Mouse (Mus musculus) myocyte (in vitro differentiated cells): ENCODE results near the gene Il1rl1. TPM values are rescaled to one million over a fixed set of nuclear protein-coding genes. Genes with fewer than 3 reads are reported as not detected.

Experiments used
- H3K27me3 ChIP-seq: one replicate; pipeline ENCODE4 v1.6.1; 2011; ENCODE audit not compliant: control insufficient read depth, insufficient read depth, insufficient read length
- H3K36me3 ChIP-seq: one replicate; pipeline ENCODE4 v1.6.1; 2011; ENCODE audit not compliant: control insufficient read depth, insufficient read depth
- H3K4me2 ChIP-seq: one replicate; pipeline ENCODE4 v1.6.1; 2011; ENCODE audit warnings: low read depth, control low read depth
- H3K4me3 ChIP-seq: one replicate; pipeline ENCODE4 v1.5.1; 2011; ENCODE audit warnings: mild to moderate bottlenecking, control low read depth, moderate library complexity
- H3K79me2 ChIP-seq: one replicate; pipeline ENCODE4 v1.6.1; 2011; ENCODE audit not compliant: control insufficient read depth, insufficient read depth
- H3ac ChIP-seq: one replicate; pipeline ENCODE4 v1.6.1; 2011; ENCODE audit not compliant: control insufficient read depth, insufficient read length
- CEBPB ChIP-seq: IDR thresholded peaks from 2 replicates; pipeline ENCODE4 v1.6.1; 2011; ENCODE audit warnings: mild to moderate bottlenecking, moderate library complexity; ENCODE audit not compliant: poor library complexity, insufficient read depth, severe bottlenecking
- E2F4 ChIP-seq: IDR thresholded peaks from one replicate; pipeline ENCODE4 v1.6.1; 2011; ENCODE audit warnings: mild to moderate bottlenecking, control low read depth, moderate library complexity; ENCODE audit not compliant: insufficient read depth
- MAX ChIP-seq: IDR thresholded peaks from one replicate; pipeline ENCODE4 v1.6.1; 2011; ENCODE audit warnings: low read depth, mild to moderate bottlenecking, control low read depth
- MYOD1 ChIP-seq, 3 experiments: IDR thresholded peaks; one replicate each; pipeline ENCODE4 v1.6.1; 2011; ENCODE audit warnings: control low read depth in 2 of 3, low read depth in 2 of 3, mild to moderate bottlenecking in 2 of 3, moderate library complexity in 1 of 3; ENCODE audit not compliant: insufficient read length in 2 of 3, control insufficient read depth in 1 of 3
- MYOG ChIP-seq, 3 experiments: IDR thresholded peaks; one replicate each; pipeline ENCODE4 v1.6.1; 2011; ENCODE audit warnings: control low read depth in 2 of 3, low read depth in 2 of 3, mild to moderate bottlenecking in 2 of 3; ENCODE audit not compliant: insufficient read length in 2 of 3, control insufficient read depth in 1 of 3, insufficient read depth in 1 of 3
- POLR2A ChIP-seq: IDR thresholded peaks from one replicate; pipeline ENCODE4 v1.6.1; 2011; ENCODE audit warnings: low read depth, mild to moderate bottlenecking, control low read depth, moderate library complexity; ENCODE audit not compliant: insufficient read length
- POLR2AphosphoS2 ChIP-seq: IDR thresholded peaks from one replicate; pipeline ENCODE4 v1.6.1; 2011; ENCODE audit warnings: low read depth, control low read depth; ENCODE audit not compliant: insufficient read length
- REST ChIP-seq: IDR thresholded peaks from one replicate; pipeline ENCODE4 v1.6.1; 2011; ENCODE audit warnings: mild to moderate bottlenecking, control low read depth, moderate library complexity; ENCODE audit not compliant: insufficient read depth, insufficient read length
- SRF ChIP-seq: IDR thresholded peaks from one replicate; pipeline ENCODE4 v1.6.1; 2011; ENCODE audit warnings: low read depth; ENCODE audit not compliant: control insufficient read depth, insufficient read length
- TCF12 ChIP-seq: IDR thresholded peaks from one replicate; pipeline ENCODE4 v1.6.1; 2011; ENCODE audit warnings: mild to moderate bottlenecking, control low read depth; ENCODE audit not compliant: poor library complexity, insufficient read depth, severe bottlenecking
- TCF3 ChIP-seq: IDR thresholded peaks from one replicate; pipeline ENCODE4 v1.6.1; 2011; ENCODE audit warnings: low read depth, control low read depth; ENCODE audit not compliant: insufficient read length
- USF1 ChIP-seq: IDR thresholded peaks from one replicate; pipeline ENCODE4 v1.6.1; 2011; ENCODE audit warnings: low read depth, mild to moderate bottlenecking, control low read depth, moderate library complexity
- polyA plus RNA-seq: library from polyadenylated mRNA; unstranded; fragments of >200 nt; fragmentation: generic; extraction: Trizol; gene quantifications from one replicate; pipeline ENCODE4 v1.2.1, GENCODE M21; 2012; ENCODE audit warnings: missing spikeins

The Il1rl1 gene
- polyA plus RNA-seq, 1 experiment: 0.10 TPM

DNA sequence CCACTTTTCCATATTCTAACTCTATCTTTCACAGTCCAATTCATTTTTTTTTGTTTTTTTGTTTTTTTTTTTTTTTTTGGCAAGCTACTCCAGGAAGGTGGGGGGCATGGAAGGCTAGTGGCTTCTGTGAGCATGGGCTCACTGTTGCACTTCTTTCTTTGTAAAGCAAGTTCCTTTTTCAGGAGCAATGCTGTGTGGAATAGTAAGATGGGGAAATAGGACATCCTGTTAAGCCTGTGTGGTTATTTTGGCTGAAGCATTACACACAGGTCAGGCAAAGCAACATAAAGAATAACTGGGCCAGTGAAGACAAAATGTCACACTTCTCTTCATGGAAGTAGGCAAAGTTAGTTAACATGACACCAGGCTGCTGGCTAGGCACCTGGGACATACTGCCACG lies 19.5 kb upstream of the Il1rl1 start:
- no peak overlapping the region for H3K4me2 ChIP-seq
- no peak overlapping the region for H3K4me3 ChIP-seq
- H3K27me3 ChIP-seq: no peaks in the 10 kb centered on the region
- H3ac ChIP-seq: no peak overlapping the region
- no peak for TF ChIP-seq SRF
- TF ChIP-seq TCF3: no peak
- TF ChIP-seq TCF12: no peak
- H3K36me3 ChIP-seq: no peaks in the 10 kb centered on the region
- H3K79me2 ChIP-seq: no peaks in the 10 kb centered on the region

DNA sequence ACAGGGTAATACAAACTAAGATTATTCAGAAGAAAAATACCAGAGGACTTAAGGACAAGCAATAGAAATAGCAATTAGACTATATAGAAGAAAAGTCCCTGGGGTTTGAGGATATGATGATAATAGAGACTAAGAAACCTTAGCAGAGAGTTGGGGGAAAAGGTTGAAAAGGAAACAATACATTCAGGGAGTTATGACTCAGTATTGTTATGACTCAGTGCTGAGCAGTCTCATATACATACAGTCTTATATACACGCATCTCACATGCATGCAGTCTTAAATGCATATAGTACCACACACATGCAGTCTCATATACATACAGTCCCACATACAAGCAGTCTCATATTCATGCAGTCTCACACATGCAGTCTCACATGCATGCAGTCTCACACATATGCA lies 16.3 kb upstream of the Il1rl1 start:
- Histone ChIP-seq H3ac (no peak overlapping the region), H3K4me3 (no peak overlapping the region), H3K27me3 (no peaks in the 10 kb centered on the region), H3K36me3 (no peaks in the 10 kb centered on the region), H3K4me2 (no peak overlapping the region), H3K79me2 (no peaks in the 10 kb centered on the region)
- TF ChIP-seq TCF3: no peak
- TF ChIP-seq MYOG (IDR thresholded peaks at IDR 0.05; ENCODE audit: control insufficient read depth in 1 of 3, insufficient read depth in 1 of 3, insufficient read length in 2 of 3, low read depth in 2 of 3): no peak
- no peak for TF ChIP-seq MAX
- no peak for TF ChIP-seq REST
- no peak for TF ChIP-seq POLR2A
- no peak for TF ChIP-seq MYOD1 (IDR thresholded peaks at IDR 0.05; ENCODE audit: control insufficient read depth in 1 of 3, insufficient read length in 2 of 3, low read depth in 2 of 3)
- TF ChIP-seq POLR2AphosphoS2: no peak
- no peak for TF ChIP-seq E2F4
- no peak for TF ChIP-seq TCF12
- no peak for TF ChIP-seq SRF
- TF ChIP-seq USF1: no peak
- no peak for TF ChIP-seq CEBPB

DNA sequence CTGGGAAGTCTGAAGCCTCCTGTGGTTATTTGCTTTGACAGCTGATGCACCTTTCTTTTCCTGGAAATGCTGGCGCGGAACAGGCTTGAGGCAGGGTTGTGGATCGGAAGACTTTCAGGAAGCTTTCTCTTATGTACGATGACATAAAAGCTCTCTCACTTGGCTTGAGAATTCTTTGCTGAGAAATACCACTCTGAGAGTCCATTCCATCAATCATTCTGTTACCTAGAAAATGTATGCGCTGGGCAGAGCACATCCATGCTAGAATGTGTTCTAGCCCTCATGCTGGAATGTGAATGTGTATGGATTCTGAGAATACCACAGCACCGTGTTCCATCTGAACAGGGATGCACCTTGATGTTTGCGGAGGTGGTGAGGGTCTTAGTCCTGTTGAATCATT lies 15.1 kb upstream of the Il1rl1 start:
- Histone ChIP-seq H3K27me3 (no peaks in the 10 kb centered on the region), H3K36me3 (no peaks in the 10 kb centered on the region), H3ac (no peak overlapping the region), H3K79me2 (no peaks in the 10 kb centered on the region), H3K4me3 (no peak overlapping the region), H3K4me2 (no peak overlapping the region)
- TF ChIP-seq MYOD1 (IDR thresholded peaks at IDR 0.05; ENCODE audit: control insufficient read depth in 1 of 3, insufficient read length in 2 of 3, low read depth in 2 of 3): no peak
- no peak for TF ChIP-seq TCF12
- TF ChIP-seq MYOG (IDR thresholded peaks at IDR 0.05; ENCODE audit: control insufficient read depth in 1 of 3, insufficient read depth in 1 of 3, insufficient read length in 2 of 3, low read depth in 2 of 3): no peak
- TF ChIP-seq POLR2AphosphoS2: no peak
- TF ChIP-seq USF1: no peak
- TF ChIP-seq CEBPB: no peak
- TF ChIP-seq REST: no peak
- TF ChIP-seq TCF3: no peak
- no peak for TF ChIP-seq E2F4
- TF ChIP-seq POLR2A: no peak
- no peak for TF ChIP-seq SRF
- no peak for TF ChIP-seq MAX

DNA sequence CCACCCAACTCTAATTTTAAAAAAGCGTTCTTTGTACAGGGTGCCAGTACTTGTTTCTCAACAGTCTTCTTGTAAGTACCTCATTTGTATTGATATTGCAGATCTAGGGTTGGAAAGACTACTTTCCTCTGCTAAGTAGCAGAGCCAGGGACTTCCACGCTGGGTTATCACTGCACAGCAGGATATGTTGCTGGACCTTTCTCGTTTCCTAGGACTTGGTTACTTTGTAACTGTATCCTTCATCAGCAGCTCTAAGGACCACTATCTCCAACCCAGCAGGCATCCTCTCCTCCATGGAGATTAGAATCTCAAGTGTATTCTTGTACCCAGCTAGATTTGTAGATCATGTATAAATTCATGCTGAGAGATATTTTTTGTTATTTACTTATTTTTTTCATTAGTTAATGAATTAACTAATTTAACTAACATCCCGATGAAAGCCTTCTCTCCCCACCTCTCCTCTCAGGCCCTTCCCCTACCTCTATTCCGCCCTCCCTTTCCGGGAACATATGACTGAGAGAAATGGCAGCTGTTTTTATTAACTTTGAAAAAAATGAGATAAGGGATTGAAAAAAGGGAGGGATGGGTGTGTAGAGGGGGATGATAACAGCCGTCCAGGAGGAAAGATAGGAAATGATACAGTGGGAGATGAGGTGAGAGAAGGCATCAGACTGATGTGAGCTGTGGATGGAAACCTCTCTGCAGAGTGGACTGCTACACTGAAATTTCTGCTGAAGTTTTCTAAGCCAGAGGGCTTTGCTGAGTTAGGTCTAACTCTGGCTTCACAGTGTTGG lies 14.3 kb upstream of the Il1rl1 start:
- Histone ChIP-seq H3K4me3 (no peak overlapping the region), H3K79me2 (no peaks in the 10 kb centered on the region), H3ac (no peak overlapping the region), H3K36me3 (no peaks in the 10 kb centered on the region), H3K4me2 (no peak overlapping the region), H3K27me3 (no peaks in the 10 kb centered on the region)
- TF ChIP-seq MYOG (IDR thresholded peaks at IDR 0.05; ENCODE audit: control insufficient read depth in 1 of 3, insufficient read depth in 1 of 3, insufficient read length in 2 of 3, low read depth in 2 of 3) (no peak), MYOD1 (IDR thresholded peaks at IDR 0.05; ENCODE audit: control insufficient read depth in 1 of 3, insufficient read length in 2 of 3, low read depth in 2 of 3) (no peak), POLR2A (no peak), TCF12 (no peak), E2F4 (no peak)

DNA sequence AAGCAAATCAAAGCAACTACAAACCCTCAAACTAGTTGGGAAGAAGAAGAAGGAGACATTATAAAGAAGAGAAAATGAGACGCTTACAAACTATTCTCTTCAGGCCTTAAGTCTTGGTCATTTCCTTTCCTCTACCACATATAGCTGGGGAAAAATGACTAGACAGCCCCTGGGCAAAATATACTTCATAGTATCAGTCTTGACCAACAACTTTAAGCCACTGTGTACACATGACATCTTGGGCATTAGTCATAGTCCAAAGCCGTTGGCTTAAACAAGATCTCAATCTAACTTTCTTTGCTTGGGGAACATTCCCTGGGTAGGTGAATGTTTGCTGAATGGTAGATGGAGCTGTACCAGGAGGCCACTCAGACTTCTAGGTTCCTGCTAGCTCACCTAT lies 12.3 kb upstream of the Il1rl1 start:
- no peak for TF ChIP-seq POLR2AphosphoS2
- TF ChIP-seq MAX: no peak
- TF ChIP-seq POLR2A: no peak
- no peak for TF ChIP-seq TCF12
- no peak for TF ChIP-seq REST
- no peak for TF ChIP-seq MYOG (IDR thresholded peaks at IDR 0.05; ENCODE audit: control insufficient read depth in 1 of 3, insufficient read depth in 1 of 3, insufficient read length in 2 of 3, low read depth in 2 of 3)
- no peak for TF ChIP-seq CEBPB
- no peak for TF ChIP-seq SRF
- no peak for TF ChIP-seq E2F4
- no peak for TF ChIP-seq USF1
- TF ChIP-seq TCF3: no peak
- no peak for TF ChIP-seq MYOD1 (IDR thresholded peaks at IDR 0.05; ENCODE audit: control insufficient read depth in 1 of 3, insufficient read length in 2 of 3, low read depth in 2 of 3)
- Histone ChIP-seq H3ac (no peak overlapping the region), H3K4me2 (no peak overlapping the region), H3K79me2 (no peaks in the 10 kb centered on the region), H3K27me3 (no peaks in the 10 kb centered on the region), H3K36me3 (no peaks in the 10 kb centered on the region), H3K4me3 (no peak overlapping the region)
